Mouse (Mus musculus): ENCODE measurements around the gene Rpl28. TPM values are rescaled to one million over a fixed set of nuclear protein-coding genes. Genes with fewer than 3 reads are reported as not detected.
A peak's percentile ranks its signal among the peaks of the same experiment; 100 is the strongest.
"Not testable (repeated sequence)": the region's sequence is repeated elsewhere in the genome, so short reads cannot be mapped to it uniquely, and the experiment has no call there.

The Rpl28 gene
- total RNA-seq, 2 experiments from 2014 or later: 480 to 489 TPM

- intact Hi-C loops (cut with DNase I): no loop called here
- no peak for DNase-seq (ENCODE audit: low spot score in 2 of 2)
These were observed 14.6 kb upstream of the Rpl28 start for GRCm38 (mm10) chr7:4777851-4778637.

- intact Hi-C loops (cut with DNase I): no loop called here
- DNase-seq (ENCODE audit: low spot score in 2 of 2): no peak
These were observed 12.8 kb upstream of the Rpl28 start for GRCm38 (mm10) chr7:4779921-4780320.

GRCm38 (mm10) chr7:4782130-4782529, 10.5 kb upstream of the Rpl28 start:
- intact Hi-C loops (cut with DNase I): no loop called here
- DNase-seq (ENCODE audit: low spot score in 2 of 2): no peak

GRCm38 (mm10) chr7:4782759-4783158, 9.9 kb upstream of the Rpl28 start, which contains the start of the genes Il11 and Tmem190:
TSS of gene Il11 (minus strand) at chr7:4782859.
TSS of gene Tmem190 (plus strand) at chr7:4782937.
- intact Hi-C loops (cut with DNase I): no loop called here
- no peak for DNase-seq (ENCODE audit: low spot score in 2 of 2)

GRCm38 (mm10) chr7:4783667-4784268, 8.9 kb upstream of the Rpl28 start:
- intact Hi-C loops (cut with DNase I): no loop called here
- DNase-seq (ENCODE audit: low spot score in 2 of 2): peak in 1 of 2 experiments; percentile 26

GRCm38 (mm10) chr7:4788499-4789435, 3.9 kb upstream of the Rpl28 start:
- DNase-seq (ENCODE audit: low spot score in 2 of 2): peak; percentile 46 to 47
- intact Hi-C loops (cut with DNase I): no loop called here

GRCm38 (mm10) chr7:4789436-4789935, 3.2 kb upstream of the Rpl28 start, which contains the start of gene Tmem238:
TSS of gene Tmem238 (minus strand) at chr7:4789656.
- intact Hi-C loops (cut with DNase I): no loop called here
- DNase-seq (ENCODE audit: low spot score in 2 of 2): no peak

- not testable (repeated sequence) for DNase-seq (ENCODE audit: low spot score in 2 of 2)
- intact Hi-C loops (cut with DNase I): loop anchor here (5.0 to 10.0 kb wide), 2 partner anchors 51 to 78 kb away; partner anchors contain the start of gene Kmt5c
These were observed 574 bp downstream of the Rpl28 start for GRCm38 (mm10) chr7:4793248-4793647.

GRCm38 (mm10) chr7:4793674-4794073, 1.0 kb downstream of the Rpl28 start:
- DNase-seq (ENCODE audit: low spot score in 2 of 2): no peak
- intact Hi-C loops (cut with DNase I): loop anchor here (5.0 to 10.0 kb wide), 2 partner anchors 51 to 79 kb away; partner anchors contain the start of gene Kmt5c

- intact Hi-C loops (cut with DNase I): loop anchor here (5.0 to 10.0 kb wide), 2 partner anchors 52 to 80 kb away; partner anchors contain the start of gene Kmt5c
- DNase-seq (ENCODE audit: low spot score in 2 of 2): no peak
These were observed 2.0 kb downstream of the Rpl28 start for GRCm38 (mm10) chr7:4794631-4795168.

GRCm38 (mm10) chr7:4795767-4796433, 3.2 kb downstream of the Rpl28 start:
- intact Hi-C loops (cut with DNase I): loop anchor here (10.0 kb wide), 1 partner anchor 81 kb away; no protein-coding TSS in a partner anchor
- DNase-seq (ENCODE audit: low spot score in 2 of 2): peak; percentile 29 to 62

GRCm38 (mm10) chr7:4802247-4802646, 9.6 kb downstream of the Rpl28 start:
- DNase-seq (ENCODE audit: low spot score in 2 of 2): no peak
- intact Hi-C loops (cut with DNase I): no loop called here

GRCm38 (mm10) chr7:4806716-4807115, 14.0 kb downstream of the Rpl28 start:
- DNase-seq (ENCODE audit: low spot score in 2 of 2): peak in 1 of 2 experiments; percentile 58
- intact Hi-C loops (cut with DNase I): loop anchor here (5.0 kb wide), 2 partner anchors 114 to 249 kb away; partner anchors contain the start of gene Brsk1

- DNase-seq (ENCODE audit: low spot score in 2 of 2); intact Hi-C loops (cut with DNase I): not testable (repeated sequence)
These were observed 18.5 kb downstream of the Rpl28 start for GRCm38 (mm10) chr7:4811131-4811530.

GRCm38 (mm10) chr7:4811842-4812302, 19.2 kb downstream of the Rpl28 start:
- intact Hi-C loops (cut with DNase I): no loop called here
- DNase-seq (ENCODE audit: low spot score in 2 of 2): peak in 1 of 2 experiments; percentile 40

GRCm38 (mm10) chr7:4812303-4813104, 19.8 kb downstream of the Rpl28 start, which contains the start of gene Ube2s:
TSS of gene Ube2s (minus strand) at chr7:4812590.
- peak; percentile 98 to 99 for DNase-seq (ENCODE audit: low spot score in 2 of 2)
- intact Hi-C loops (cut with DNase I): no loop called here

GRCm38 (mm10) chr7:4813105-4813791, 20.6 kb downstream of the Rpl28 start:
- no peak for DNase-seq (ENCODE audit: low spot score in 2 of 2)
- intact Hi-C loops (cut with DNase I): no loop called here

Data from left cerebral cortex, postnatal 14 days (tissue).